Mouse (Mus musculus): ENCODE measurements at regions not wholly inside any gene's neighbourhood (a gene's known extent, or its start where the extent isn't known, plus 50 kb on each side); places are given as distances from the start of the nearest gene placed in this dataset.

GRCm38 (mm10) chr12:78086016-78086415, 108.0 kb upstream of the Gm6657 start:
- TF ChIP-seq POU5F1 (IDR thresholded peaks at IDR 0.05; ENCODE audit: borderline replicate concordance, low read length) (no peak), CTCF (conservative IDR thresholded peaks at IDR 0.05; ENCODE audit: low read length) (no peak), NANOG (IDR thresholded peaks at IDR 0.05; ENCODE audit: borderline replicate concordance, low read length) (no peak)

All from E14TG2a.4 (cell line).